Mouse (Mus musculus): ENCODE measurements around the gene Otud4. TPM values are rescaled to one million over a fixed set of nuclear protein-coding genes. Genes with fewer than 3 reads are reported as not detected.

Gene Otud4
- total and polyA plus RNA-seq, 3 experiments, result 45.3 to 53.4 (median 51.7) TPM

DNA sequence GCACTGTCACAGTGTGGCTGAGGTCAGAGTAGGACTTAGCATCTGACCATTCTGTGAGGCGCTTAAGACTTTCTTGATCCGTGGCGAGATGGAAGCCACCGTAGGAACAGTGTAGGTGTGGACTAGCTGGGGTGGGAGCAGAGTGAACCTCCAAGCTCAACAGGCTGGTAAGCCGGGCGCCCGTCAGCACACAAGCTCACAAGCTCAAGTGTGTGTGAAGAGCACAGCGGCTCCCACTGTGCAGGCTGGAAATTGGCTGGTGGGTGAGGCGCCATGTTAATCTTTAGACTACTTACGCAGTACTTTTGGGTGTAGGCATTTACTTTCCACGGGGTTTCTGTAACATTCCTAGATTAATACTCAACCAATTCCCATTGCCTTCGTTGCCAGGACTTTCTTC lies 16.1 kb upstream of the Otud4 start:
- Histone ChIP-seq H3K9ac (ENCODE audit: control insufficient read depth, low read depth, low read length, poor library complexity, severe bottlenecking) (no peak overlapping the region), H3K4me3 (ENCODE audit: control insufficient read depth in 1 of 2, insufficient read depth in 1 of 2, low read depth in 2 of 2, low read length in 2 of 2) (no peak overlapping the region), H3K36me3 (ENCODE audit: control insufficient read depth in 1 of 2, insufficient read depth in 2 of 2, low read length in 2 of 2) (peaks cover 0 to 28% of the 10 kb centered on the region in 2 experiments; a peak in 2 of 4 replicates), H3K79me2 (ENCODE audit: control insufficient read depth, insufficient read depth, low read length, poor library complexity) (no peaks in the 10 kb centered on the region), H3K27me3 (ENCODE audit: control insufficient read depth in 1 of 2, insufficient read depth in 2 of 2, low read length in 2 of 2) (no peaks in the 10 kb centered on the region), H3K4me1 (ENCODE audit: control insufficient read depth in 1 of 2, insufficient read depth in 2 of 2, low read length in 2 of 2) (peaks cover 18 to 27% of the 10 kb centered on the region in 2 experiments), H3K9me3 (replicated peaks; ENCODE audit: insufficient read depth, low read length) (no peaks in the 10 kb centered on the region), H3K27ac (ENCODE audit: control insufficient read depth, low read depth, low read length) (no peak overlapping the region)
- TF ChIP-seq GATA1 (IDR thresholded peaks at IDR 0.05; ENCODE audit: low read depth, low read length) (no peak), SMC3 (IDR thresholded peaks at IDR 0.05; ENCODE audit: low read depth, low read length) (no peak), CHD1 (IDR thresholded peaks at IDR 0.05; ENCODE audit: low read depth, low read length) (no peak), EP300 (IDR thresholded peaks at IDR 0.05; ENCODE audit: low read depth in 1 of 2, low read length in 2 of 2) (no peak), ZC3H11A (IDR thresholded peaks at IDR 0.05; ENCODE audit: low read depth, low read length) (no peak), NELFE (IDR thresholded peaks at IDR 0.05; ENCODE audit: low read depth, low read length) (no peak), MAX (IDR thresholded peaks at IDR 0.05; ENCODE audit: low read length) (no peak), MAZ (IDR thresholded peaks at IDR 0.05; ENCODE audit: low read depth, low read length) (no peak), MAFK (IDR thresholded peaks at IDR 0.05; ENCODE audit: borderline replicate concordance, low read depth, low read length) (no peak), E2F4 (IDR thresholded peaks at IDR 0.05; ENCODE audit: borderline replicate concordance, low read depth, low read length) (no peak), TCF12 (IDR thresholded peaks at IDR 0.05; ENCODE audit: low read depth, low read length) (no peak)
- DNase-seq (ENCODE audit: low read depth, low spot score), result no peak

DNA sequence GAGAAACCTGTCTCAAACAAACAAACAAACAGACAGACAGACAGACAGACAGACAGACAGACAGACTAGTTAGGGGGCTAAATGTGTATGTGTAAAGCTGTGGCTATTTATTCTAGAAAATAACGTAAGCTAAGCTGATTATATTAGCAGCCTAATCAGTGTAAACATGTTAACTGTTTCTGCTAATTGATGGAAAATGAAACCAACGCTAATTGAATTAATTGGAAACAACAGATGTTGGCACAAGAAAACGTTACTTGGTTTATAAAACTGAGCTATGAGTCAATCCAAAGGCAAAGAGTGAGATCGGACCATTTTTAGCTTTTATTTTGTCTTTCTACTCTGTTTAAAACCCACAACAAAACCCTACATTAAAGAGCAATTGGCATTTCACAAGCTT lies 15.0 kb upstream of the Otud4 start:
- Histone ChIP-seq H3K9ac (ENCODE audit: control insufficient read depth, low read depth, low read length, poor library complexity, severe bottlenecking) (no peak overlapping the region), H3K27me3 (ENCODE audit: control insufficient read depth in 1 of 2, insufficient read depth in 2 of 2, low read length in 2 of 2) (no peaks in the 10 kb centered on the region), H3K79me2 (ENCODE audit: control insufficient read depth, insufficient read depth, low read length, poor library complexity) (no peaks in the 10 kb centered on the region), H3K4me1 (ENCODE audit: control insufficient read depth in 1 of 2, insufficient read depth in 2 of 2, low read length in 2 of 2) (peaks cover 10 to 21% of the 10 kb centered on the region in 2 experiments), H3K4me3 (ENCODE audit: control insufficient read depth in 1 of 2, insufficient read depth in 1 of 2, low read depth in 2 of 2, low read length in 2 of 2) (no peak overlapping the region), H3K36me3 (ENCODE audit: control insufficient read depth in 1 of 2, insufficient read depth in 2 of 2, low read length in 2 of 2) (peaks cover 0 to 20% of the 10 kb centered on the region in 2 experiments; a peak in 2 of 4 replicates), H3K9me3 (replicated peaks; ENCODE audit: insufficient read depth, low read length) (no peaks in the 10 kb centered on the region), H3K27ac (ENCODE audit: control insufficient read depth, low read depth, low read length) (no peak overlapping the region)
- no peak for DNase-seq (ENCODE audit: low read depth, low spot score)
- no peak for TF ChIP-seq POLR2A (IDR thresholded peaks at IDR 0.05; ENCODE audit: control insufficient read depth in 1 of 2, insufficient read depth in 1 of 2, low read depth in 1 of 2, low read length in 2 of 2, poor library complexity in 1 of 2)
- no peak for TF ChIP-seq RAD21 (IDR thresholded peaks at IDR 0.05; ENCODE audit: low read depth, low read length)
- TF ChIP-seq TAL1 (IDR thresholded peaks at IDR 0.05; ENCODE audit: low read length), result no peak
- no peak for TF ChIP-seq BHLHE40 (IDR thresholded peaks at IDR 0.05; ENCODE audit: borderline replicate concordance, low read depth, low read length)
- no peak for TF ChIP-seq NRF1 (IDR thresholded peaks at IDR 0.05; ENCODE audit: insufficient read depth, low read depth, low read length, poor library complexity, severe bottlenecking)
- no peak for TF ChIP-seq MYC (IDR thresholded peaks at IDR 0.05; ENCODE audit: low read depth, low read length)
- no peak for TF ChIP-seq ZNF384 (IDR thresholded peaks at IDR 0.05; ENCODE audit: low read depth, low read length)
- no peak for TF ChIP-seq MAX (IDR thresholded peaks at IDR 0.05; ENCODE audit: low read length)
- no peak for TF ChIP-seq ZMIZ1 (IDR thresholded peaks at IDR 0.05; ENCODE audit: low read depth, low read length)
- TF ChIP-seq TBP (IDR thresholded peaks at IDR 0.05; ENCODE audit: low read depth, low read length), result no peak
- no peak for TF ChIP-seq POLR2AphosphoS2 (IDR thresholded peaks at IDR 0.05; ENCODE audit: low read length)
- TF ChIP-seq GATA1 (IDR thresholded peaks at IDR 0.05; ENCODE audit: low read depth, low read length), result no peak
- TF ChIP-seq CHD2 (IDR thresholded peaks at IDR 0.05; ENCODE audit: low read length), result no peak
- no peak for TF ChIP-seq NELFE (IDR thresholded peaks at IDR 0.05; ENCODE audit: low read depth, low read length)
- TF ChIP-seq MEF2A (IDR thresholded peaks at IDR 0.05; ENCODE audit: extremely low read depth, insufficient replicate concordance, low read depth, low read length, poor library complexity, severe bottlenecking), result no peak
- TF ChIP-seq SMC3 (IDR thresholded peaks at IDR 0.05; ENCODE audit: low read depth, low read length), result no peak
- no peak for TF ChIP-seq MAZ (IDR thresholded peaks at IDR 0.05; ENCODE audit: low read depth, low read length)
- no peak for TF ChIP-seq USF1 (IDR thresholded peaks at IDR 0.05; ENCODE audit: low read depth, low read length)
- TF ChIP-seq KAT2A (conservative IDR thresholded peaks at IDR 0.05; ENCODE audit: low read depth, low read length), result no peak

All from MEL (cell line).